Mouse (Mus musculus): ENCODE measurements around the gene Naa80. TPM values are rescaled to one million over a fixed set of nuclear protein-coding genes. Genes with fewer than 3 reads are reported as not detected.

The Naa80 gene
- polyA plus RNA-seq, 1 experiment: 10.1 TPM

GRCm38 (mm10) chr9:107547957-107548356 lies 30.7 kb upstream of the Naa80 start:
- Histone ChIP-seq H3K27me3 (ENCODE audit: control insufficient read depth) (peaks cover 40% of the 10 kb centered on the region), H3K36me3 (ENCODE audit: control insufficient read depth) (peaks cover 15% of the 10 kb centered on the region), H3K9me3 (ENCODE audit: control insufficient read depth, low read length) (peaks cover 2% of the 10 kb centered on the region; the same call in 1 of the 2 replicates), H3K4me1 (ENCODE audit: control insufficient read depth) (peaks cover 62% of the 10 kb centered on the region), H3K4me3 (replicated peaks) (no peak overlapping the region)
- TF ChIP-seq GATA1 (IDR thresholded peaks at IDR 0.05; ENCODE audit: low read length) (no peak), TAL1 (IDR thresholded peaks at IDR 0.05; ENCODE audit: low read length) (no peak)

- TF ChIP-seq GATA1 (IDR thresholded peaks at IDR 0.05; ENCODE audit: low read length): no peak
- TF ChIP-seq TAL1 (IDR thresholded peaks at IDR 0.05; ENCODE audit: low read length): no peak
- H3K27me3 ChIP-seq (ENCODE audit: control insufficient read depth): peaks cover 40% of the 10 kb centered on the region
- H3K9me3 ChIP-seq (ENCODE audit: control insufficient read depth, low read length): peaks cover 2% of the 10 kb centered on the region; the same call in 1 of the 2 replicates
- H3K4me3 ChIP-seq (replicated peaks): no peak overlapping the region
- H3K4me1 ChIP-seq (ENCODE audit: control insufficient read depth): peaks cover 67% of the 10 kb centered on the region
- peaks cover 15% of the 10 kb centered on the region for H3K36me3 ChIP-seq (ENCODE audit: control insufficient read depth)
These were observed 29.9 kb upstream of the Naa80 start for GRCm38 (mm10) chr9:107548820-107549219.

GRCm38 (mm10) chr9:107549297-107550074 lies 29.2 kb upstream of the Naa80 start:
- Histone ChIP-seq H3K9me3 (ENCODE audit: control insufficient read depth, low read length) (no peaks in the 10 kb centered on the region), H3K4me1 (ENCODE audit: control insufficient read depth) (peaks cover 72% of the 10 kb centered on the region), H3K4me3 (replicated peaks) (no peak overlapping the region), H3K27me3 (ENCODE audit: control insufficient read depth) (peaks cover 40% of the 10 kb centered on the region), H3K36me3 (ENCODE audit: control insufficient read depth) (peaks cover 9% of the 10 kb centered on the region)
- TF ChIP-seq TAL1 (IDR thresholded peaks at IDR 0.05; ENCODE audit: low read length) (no peak), GATA1 (IDR thresholded peaks at IDR 0.05; ENCODE audit: low read length) (no peak)

- Histone ChIP-seq H3K4me1 (ENCODE audit: control insufficient read depth) (peaks cover 77% of the 10 kb centered on the region), H3K27me3 (ENCODE audit: control insufficient read depth) (peaks cover 40% of the 10 kb centered on the region), H3K9me3 (ENCODE audit: control insufficient read depth, low read length) (no peaks in the 10 kb centered on the region), H3K36me3 (ENCODE audit: control insufficient read depth) (no peaks in the 10 kb centered on the region), H3K4me3 (replicated peaks) (peak overlapping the region; percentile 63)
- no peak for TF ChIP-seq GATA1 (IDR thresholded peaks at IDR 0.05; ENCODE audit: low read length)
- TF ChIP-seq TAL1 (IDR thresholded peaks at IDR 0.05; ENCODE audit: low read length): no peak
These were observed 28.1 kb upstream of the Naa80 start for GRCm38 (mm10) chr9:107550491-107551116.

- TF ChIP-seq TAL1 (IDR thresholded peaks at IDR 0.05; ENCODE audit: low read length) (no peak), GATA1 (IDR thresholded peaks at IDR 0.05; ENCODE audit: low read length) (no peak)
- H3K4me1 ChIP-seq (ENCODE audit: control insufficient read depth): peaks cover 77% of the 10 kb centered on the region
- no peaks in the 10 kb centered on the region for H3K9me3 ChIP-seq (ENCODE audit: control insufficient read depth, low read length)
- H3K4me3 ChIP-seq (replicated peaks): peak within 1 kb of the TSS; percentile 63
- peaks cover under 1% of the 10 kb centered on the region for H3K36me3 ChIP-seq (ENCODE audit: control insufficient read depth)
- peaks cover 40% of the 10 kb centered on the region for H3K27me3 ChIP-seq (ENCODE audit: control insufficient read depth)
These were observed 27.4 kb upstream of the Naa80 start, which contains the start of gene Rassf1 for GRCm38 (mm10) chr9:107551117-107551889. Rassf1 (plus strand) TSS chr9:107551555.

GRCm38 (mm10) chr9:107551890-107552355 lies 26.8 kb upstream of the Naa80 start:
- TF ChIP-seq TAL1 (IDR thresholded peaks at IDR 0.05; ENCODE audit: low read length) (no peak), GATA1 (IDR thresholded peaks at IDR 0.05; ENCODE audit: low read length) (no peak)
- Histone ChIP-seq H3K4me3 (replicated peaks) (peak overlapping the region; percentile 63), H3K4me1 (ENCODE audit: control insufficient read depth) (peaks cover 77% of the 10 kb centered on the region), H3K9me3 (ENCODE audit: control insufficient read depth, low read length) (no peaks in the 10 kb centered on the region), H3K27me3 (ENCODE audit: control insufficient read depth) (peaks cover 40% of the 10 kb centered on the region), H3K36me3 (ENCODE audit: control insufficient read depth) (peaks cover 6% of the 10 kb centered on the region)

- Histone ChIP-seq H3K4me3 (replicated peaks) (no peak overlapping the region), H3K9me3 (ENCODE audit: control insufficient read depth, low read length) (no peaks in the 10 kb centered on the region), H3K27me3 (ENCODE audit: control insufficient read depth) (peaks cover 40% of the 10 kb centered on the region), H3K36me3 (ENCODE audit: control insufficient read depth) (peaks cover 15% of the 10 kb centered on the region), H3K4me1 (ENCODE audit: control insufficient read depth) (peaks cover 77% of the 10 kb centered on the region)
- no peak for TF ChIP-seq TAL1 (IDR thresholded peaks at IDR 0.05; ENCODE audit: low read length)
- no peak for TF ChIP-seq GATA1 (IDR thresholded peaks at IDR 0.05; ENCODE audit: low read length)
These were observed 25.8 kb upstream of the Naa80 start for GRCm38 (mm10) chr9:107552690-107553393.

- peak overlapping the region; percentile 99 for H3K4me3 ChIP-seq (replicated peaks)
- H3K27me3 ChIP-seq (ENCODE audit: control insufficient read depth): peaks cover 38% of the 10 kb centered on the region
- H3K4me1 ChIP-seq (ENCODE audit: control insufficient read depth): peaks cover 74% of the 10 kb centered on the region
- TF ChIP-seq TAL1 (IDR thresholded peaks at IDR 0.05; ENCODE audit: low read length): no peak
- TF ChIP-seq GATA1 (IDR thresholded peaks at IDR 0.05; ENCODE audit: low read length): no peak
- peaks cover 24% of the 10 kb centered on the region for H3K36me3 ChIP-seq (ENCODE audit: control insufficient read depth)
- H3K9me3 ChIP-seq (ENCODE audit: control insufficient read depth, low read length): no peaks in the 10 kb centered on the region
These were observed 25.0 kb upstream of the Naa80 start for GRCm38 (mm10) chr9:107553541-107554318.

Measured in erythroblast, embryonic 14.5 days (primary cell).